Mouse (Mus musculus): ENCODE results near the gene Stambpl1.

- no peak for TF ChIP-seq POLR2A (IDR thresholded peaks at IDR 0.05; ENCODE audit: low read depth, low read length)
- TF ChIP-seq CTCF (conservative IDR thresholded peaks at IDR 0.05; ENCODE audit: insufficient read depth, insufficient read length, low read depth, low read length) = no peak
Measured at GRCm38 (mm10) chr19:34220732-34221380, 28.8 kb downstream of the Stambpl1 start.
